Mouse (Mus musculus) midbrain, embryonic 14.5 days (tissue): ENCODE data around the gene Lsm4. TPM values are rescaled to one million over a fixed set of nuclear protein-coding genes. Genes with fewer than 3 reads are reported as not detected.

Experiments used
- ATAC-seq: fragments of 200-750 bp; cut with Nextera tagmentation; 2 replicates; pipeline ENCODE4 v1.8.0; 2017; ENCODE audit warnings: moderate number of reproducible peaks, moderate library complexity; ENCODE audit not compliant: low FRiP score, low TSS enrichment
- DNase-seq: peaks from one replicate; pipeline ENCODE4 v3.0.0-alpha.2; 2015
- H3K27ac ChIP-seq: fragments of 300-500 bp; sonication (generic); replicated peaks from 2 replicates; pipeline ENCODE4 v1.5.1; 2014; ENCODE audit warnings: mild to moderate bottlenecking, low read depth, low read length, moderate library complexity
- H3K27me3 ChIP-seq: fragments of 300-500 bp; sonication (generic); 2 replicates; pipeline ENCODE4 v1.6.1; 2014; ENCODE audit warnings: low read length, control low read depth, mixed read lengths; ENCODE audit not compliant: control insufficient read depth, insufficient read depth
- H3K36me3 ChIP-seq: fragments of 300-500 bp; sonication (generic); 2 replicates; pipeline ENCODE4 v1.6.1; 2014; ENCODE audit warnings: low read length, control low read depth; ENCODE audit not compliant: control insufficient read depth, insufficient read depth
- H3K4me1 ChIP-seq: fragments of 300-500 bp; sonication (generic); 2 replicates; pipeline ENCODE4 v1.6.1; 2014; ENCODE audit warnings: mild to moderate bottlenecking, antibody characterized with exemption, low read length, control low read depth; ENCODE audit not compliant: control insufficient read depth, insufficient read depth
- H3K4me2 ChIP-seq: fragments of 300-500 bp; sonication (generic); 2 replicates; pipeline ENCODE4 v1.6.1; 2014; ENCODE audit warnings: mild to moderate bottlenecking, low read length, moderate library complexity
- H3K4me3 ChIP-seq: fragments of 300-500 bp; sonication (generic); replicated peaks from 2 replicates; pipeline ENCODE4 v1.5.1; 2014; ENCODE audit warnings: low read depth, low read length
- H3K9ac ChIP-seq: fragments of 300-500 bp; sonication (generic); replicated peaks from 2 replicates; pipeline ENCODE4 v1.6.1; 2014; ENCODE audit warnings: mild to moderate bottlenecking, low read length, moderate library complexity
- H3K9me3 ChIP-seq: fragments of 300-500 bp; sonication (generic); 2 replicates; pipeline ENCODE4 v1.6.1; 2016; ENCODE audit warnings: low read length, control low read depth, mixed read lengths; ENCODE audit not compliant: control insufficient read depth
- WGBS: fragments of 180-500 bp; shearing (Covaris S2); extraction: QIAGEN DNeasy Blood & Tissue Kit; methylation state at CpG from one replicate; pipeline ENCODE4 v1.1.7; 2014; 5-methylcytosine and 5-hydroxymethylcytosine counted together
- polyA plus RNA-seq: library from polyadenylated mRNA; unstranded; fragments of >200 nt; fragmentation: Nextera tagmentation; extraction: Ambion mirVana; gene quantifications from 2 replicates; pipeline ENCODE4 v1.2.1, GENCODE M21; 2014

Lsm4 gene
- polyA plus RNA-seq, 1 experiment from 2014 or later, result 175 TPM

DNA sequence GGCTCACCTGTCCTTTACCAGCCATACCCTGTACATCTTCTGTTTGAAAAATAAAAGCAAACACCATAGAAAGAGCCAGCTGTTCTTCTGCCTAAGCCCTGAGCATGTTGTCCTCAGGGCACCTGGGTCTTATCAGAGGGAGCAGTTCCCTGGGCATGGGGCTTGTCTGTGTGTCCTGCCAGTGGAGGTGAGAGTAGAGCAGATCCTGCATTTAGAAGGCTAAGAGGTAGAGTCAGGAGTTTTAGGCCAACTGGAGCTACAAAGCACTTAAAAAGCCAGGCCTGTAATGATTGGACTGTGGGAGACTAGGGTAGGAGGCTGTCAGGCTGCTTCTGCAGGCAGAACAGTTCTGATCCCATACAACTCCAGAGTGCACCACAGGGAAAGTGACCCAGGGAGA, 5.6 kb downstream of the Lsm4 start:
- Histone ChIP-seq H3K4me1 (peaks cover 12% of the 10 kb centered on the region), H3K9ac (no peak overlapping the region), H3K4me2 (no peak overlapping the region), H3K9me3 (no peaks in the 10 kb centered on the region), H3K27ac (no peak overlapping the region), H3K36me3 (peaks cover 23% of the 10 kb centered on the region), H3K4me3 (no peak overlapping the region), H3K27me3 (no peaks in the 10 kb centered on the region)
- DNase-seq (no peak), ATAC-seq (no peak)

DNA sequence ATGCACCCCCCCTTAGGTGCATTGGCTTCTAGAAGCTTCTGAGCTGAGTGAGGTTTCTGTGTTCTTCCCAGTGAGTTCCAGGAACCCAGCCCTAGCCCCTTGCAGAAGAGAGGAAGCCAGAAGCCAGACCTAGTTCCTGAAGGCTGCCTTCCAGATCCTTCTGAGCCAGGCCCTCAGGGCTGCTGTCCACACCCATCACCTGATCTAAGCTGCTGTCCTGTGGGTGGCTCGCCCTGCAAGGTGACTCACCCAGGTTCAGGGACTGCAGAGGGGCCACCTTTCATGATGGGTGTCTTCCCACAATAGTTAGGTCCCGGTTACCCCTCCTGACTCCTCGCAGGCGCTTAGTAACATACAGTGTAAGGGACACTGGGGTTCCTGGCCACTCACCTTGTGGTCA, 6.4 kb downstream of the Lsm4 start:
- Histone ChIP-seq H3K27me3 (no peaks in the 10 kb centered on the region), H3K9ac (no peak overlapping the region), H3K4me3 (no peak overlapping the region), H3K4me2 (no peak overlapping the region), H3K4me1 (peaks cover 8% of the 10 kb centered on the region), H3K36me3 (peaks cover 23% of the 10 kb centered on the region), H3K9me3 (no peaks in the 10 kb centered on the region), H3K27ac (no peak overlapping the region)
- DNase-seq, result no peak
- WGBS, result 89% methylated on average over 4 of the region's 4 CpGs
- ATAC-seq, result no peak

DNA sequence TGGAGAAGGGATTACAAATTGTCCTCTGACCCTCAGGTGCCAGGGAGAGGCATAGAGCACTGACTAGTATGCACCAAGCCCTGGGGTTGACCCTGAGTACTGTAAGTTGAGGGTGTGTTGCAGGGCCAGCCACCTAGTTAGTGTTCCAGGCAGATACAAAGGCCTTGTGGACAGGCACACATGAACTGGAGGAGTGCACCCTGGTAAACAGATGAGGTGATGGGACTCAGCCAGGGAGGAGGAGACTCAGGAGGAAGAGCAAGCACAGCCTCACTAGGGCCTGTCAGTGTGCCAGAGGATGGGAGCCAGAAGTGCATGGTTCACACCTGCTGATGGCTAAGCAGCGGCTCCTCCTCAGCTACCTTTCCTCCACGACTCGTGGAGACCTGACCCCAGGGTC, 7.0 kb downstream of the Lsm4 start:
- DNase-seq (no peak), ATAC-seq (no peak)
- no peak overlapping the region for H3K4me2 ChIP-seq
- no peaks in the 10 kb centered on the region for H3K9me3 ChIP-seq
- H3K27me3 ChIP-seq, result no peaks in the 10 kb centered on the region
- WGBS, result 89% methylated on average over 3 of the region's 3 CpGs
- no peak overlapping the region for H3K4me3 ChIP-seq
- H3K27ac ChIP-seq, result no peak overlapping the region
- H3K4me1 ChIP-seq, result 0 out of 2 replicates have a peak, but pooled peaks cover 4% of the 10 kb centered on the region
- no peak overlapping the region for H3K9ac ChIP-seq
- H3K36me3 ChIP-seq, result peaks cover 23% of the 10 kb centered on the region

DNA sequence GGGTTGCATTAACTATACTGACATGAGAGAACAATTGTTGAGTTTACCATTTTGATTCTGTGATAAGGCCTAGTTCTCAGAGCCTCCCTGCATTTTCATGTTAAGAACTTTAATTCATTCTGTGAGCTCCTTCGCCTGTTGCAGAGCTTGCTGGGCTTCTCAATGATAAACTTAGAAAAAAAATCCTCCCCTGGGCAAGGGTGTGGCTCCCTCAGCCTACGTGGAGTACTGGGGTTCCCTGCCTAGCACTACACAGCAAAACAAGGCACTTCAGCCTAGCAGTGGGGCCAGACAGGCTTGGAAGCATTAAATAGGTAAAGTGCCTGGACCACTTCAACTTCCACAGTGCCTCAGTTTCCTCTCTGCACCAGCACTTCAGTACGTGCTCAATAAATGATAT, 8.4 kb downstream of the Lsm4 start:
- ATAC-seq, result no peak
- WGBS, result 81% methylated on average over 3 of the region's 3 CpGs
- H3K27ac ChIP-seq, result no peak overlapping the region
- no peak overlapping the region for H3K9ac ChIP-seq
- no peaks in the 10 kb centered on the region for H3K27me3 ChIP-seq
- H3K9me3 ChIP-seq, result no peaks in the 10 kb centered on the region
- DNase-seq, result no peak
- 0 out of 2 replicates have a peak, but pooled peaks cover 4% of the 10 kb centered on the region for H3K4me1 ChIP-seq
- no peak overlapping the region for H3K4me2 ChIP-seq
- no peak overlapping the region for H3K4me3 ChIP-seq
- peaks cover 23% of the 10 kb centered on the region for H3K36me3 ChIP-seq

DNA sequence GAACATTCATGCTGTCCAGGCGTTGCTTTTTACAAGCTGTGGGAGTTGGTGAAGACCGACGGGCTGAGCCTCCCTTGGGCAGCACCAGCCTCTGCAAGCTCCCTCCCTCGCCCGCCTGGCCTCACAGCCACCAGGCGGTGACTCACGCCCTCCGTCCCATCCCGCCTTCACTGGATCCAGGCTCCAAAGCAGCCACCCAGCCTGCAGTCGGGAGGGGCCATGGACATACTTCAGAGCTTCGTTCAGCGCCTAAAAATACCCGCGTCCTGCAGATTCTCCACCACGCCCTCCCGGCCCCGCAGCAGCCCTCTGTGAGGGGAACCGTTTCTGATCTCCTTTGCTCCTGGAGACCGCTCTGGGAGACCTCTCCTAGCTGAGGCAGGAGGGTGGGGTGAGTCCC, 9.1 kb downstream of the Lsm4 start:
- H3K27ac ChIP-seq, result no peak overlapping the region
- ATAC-seq (no peak), DNase-seq (no peak)
- H3K36me3 ChIP-seq, result peaks cover 23% of the 10 kb centered on the region
- H3K4me2 ChIP-seq, result no peak overlapping the region
- H3K9me3 ChIP-seq, result no peaks in the 10 kb centered on the region
- 10% methylated on average over 19 of the region's 19 CpGs for WGBS
- H3K4me1 ChIP-seq, result 0 out of 2 replicates have a peak, but pooled peaks cover 4% of the 10 kb centered on the region
- H3K9ac ChIP-seq, result 0 out of 2 replicates have a peak overlapping the region, but pooled peaks have one; percentile 20
- no peak overlapping the region for H3K4me3 ChIP-seq
- H3K27me3 ChIP-seq, result no peaks in the 10 kb centered on the region

DNA sequence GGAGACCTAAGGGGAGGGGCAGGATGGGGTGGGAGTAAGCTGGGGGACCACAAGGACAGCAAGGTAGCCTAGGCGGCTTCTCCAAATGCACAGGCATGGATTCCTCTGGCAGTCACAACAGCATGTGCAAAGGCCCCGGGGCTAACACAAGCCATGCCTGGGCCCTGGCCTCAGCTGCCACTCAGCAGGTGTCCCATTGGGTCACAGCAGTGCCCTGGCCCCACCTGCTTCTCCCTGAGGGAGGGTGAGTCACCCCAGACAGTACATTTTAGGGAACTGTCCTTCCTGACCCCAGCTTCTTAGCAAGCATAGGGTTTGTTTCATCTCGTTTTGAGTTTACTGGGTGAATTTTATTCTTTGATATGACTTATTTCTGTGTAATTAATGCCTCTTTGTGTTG, 9.6 kb downstream of the Lsm4 start:
- no peaks in the 10 kb centered on the region for H3K9me3 ChIP-seq
- peaks cover 19% of the 10 kb centered on the region for H3K36me3 ChIP-seq
- WGBS, result 66% methylated on average over 3 of the region's 3 CpGs
- no peak for ATAC-seq
- H3K27me3 ChIP-seq, result no peaks in the 10 kb centered on the region
- H3K4me3 ChIP-seq, result no peak overlapping the region
- H3K27ac ChIP-seq, result no peak overlapping the region
- no peak for DNase-seq
- H3K9ac ChIP-seq, result no peak overlapping the region
- H3K4me1 ChIP-seq, result 0 out of 2 replicates have a peak, but pooled peaks cover 4% of the 10 kb centered on the region
- H3K4me2 ChIP-seq, result no peak overlapping the region

DNA sequence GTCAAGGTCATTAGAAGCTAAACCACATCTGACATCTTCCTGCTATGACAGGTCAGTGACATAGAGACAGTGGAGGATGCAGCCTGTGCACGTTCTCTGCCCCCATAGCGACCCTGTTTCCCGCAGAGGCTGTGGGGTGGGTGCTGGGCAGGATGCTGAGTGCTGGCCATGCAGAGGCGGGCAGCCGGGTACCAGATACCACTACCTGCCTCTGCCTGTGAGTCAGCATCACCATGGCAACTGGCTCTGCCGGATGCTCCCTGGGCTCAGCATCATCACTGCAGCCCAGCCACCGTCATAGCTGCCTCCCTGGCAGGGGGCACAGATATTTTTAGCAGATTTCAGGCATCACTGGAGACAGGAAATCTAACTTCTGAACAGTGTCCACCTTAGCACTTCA, 11.2 kb downstream of the Lsm4 start:
- Histone ChIP-seq H3K9me3 (no peaks in the 10 kb centered on the region), H3K4me3 (no peak overlapping the region), H3K36me3 (0 out of 2 replicates have a peak, but pooled peaks cover 3% of the 10 kb centered on the region), H3K27ac (0 out of 2 replicates have a peak overlapping the region, but pooled peaks have one; percentile 32), H3K4me1 (0 out of 2 replicates have a peak, but pooled peaks cover 4% of the 10 kb centered on the region), H3K27me3 (no peaks in the 10 kb centered on the region), H3K4me2 (no peak overlapping the region), H3K9ac (no peak overlapping the region; the same call in 1 of the 2 replicates)
- ATAC-seq (no peak), DNase-seq (peak; percentile 51)
- WGBS, result 32% methylated on average over 7 of the region's 7 CpGs

DNA sequence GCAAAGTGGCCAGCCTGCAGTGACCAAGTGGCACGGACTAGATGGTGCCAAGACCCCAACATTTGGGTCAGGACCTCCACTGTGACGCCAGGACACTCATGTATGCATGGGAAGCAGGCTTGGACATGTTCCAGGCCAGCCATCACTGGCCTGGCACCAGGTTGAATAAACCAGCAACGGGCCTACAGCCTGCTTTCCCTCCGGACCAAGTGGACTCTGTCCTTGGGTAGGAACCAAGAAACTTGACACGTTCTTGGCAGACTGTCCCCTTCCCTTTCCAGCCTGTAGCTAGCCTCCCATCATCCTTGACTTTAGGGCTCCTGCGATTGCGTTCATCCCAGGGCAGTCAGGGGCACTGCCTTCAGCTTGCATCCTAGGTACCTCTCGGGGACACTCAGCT, 14.5 kb downstream of the Lsm4 start:
- Histone ChIP-seq H3K36me3 (no peaks in the 10 kb centered on the region), H3K4me2 (no peak overlapping the region), H3K9ac (no peak overlapping the region), H3K4me1 (peaks cover 15% of the 10 kb centered on the region; the same call in 1 of the 2 replicates), H3K27me3 (no peaks in the 10 kb centered on the region), H3K27ac (no peak overlapping the region), H3K9me3 (no peaks in the 10 kb centered on the region), H3K4me3 (no peak overlapping the region)
- 90% methylated on average over 8 of the region's 8 CpGs for WGBS
- DNase-seq (no peak), ATAC-seq (no peak)

DNA sequence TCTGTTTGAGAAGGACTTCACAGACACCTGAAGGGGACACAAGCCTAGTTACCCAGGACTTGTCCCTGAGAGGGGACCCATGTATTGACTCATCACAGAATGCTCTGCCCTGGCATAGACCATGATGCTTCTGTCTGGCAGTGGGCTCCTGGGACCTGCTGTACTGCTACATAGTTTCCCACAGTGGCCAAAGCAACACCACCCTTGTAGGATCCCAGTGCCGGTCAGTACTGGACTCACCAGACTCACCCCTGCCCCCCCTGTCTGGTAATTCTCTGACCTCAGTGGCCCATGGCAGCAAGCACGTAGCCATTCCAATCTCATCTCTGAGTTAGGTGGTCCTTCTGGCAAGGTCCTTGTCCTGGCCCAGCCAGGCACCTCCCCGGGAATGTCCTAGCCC, 15.1 kb downstream of the Lsm4 start:
- H3K4me3 ChIP-seq, result no peak overlapping the region
- H3K4me2 ChIP-seq, result no peak overlapping the region
- no peaks in the 10 kb centered on the region for H3K9me3 ChIP-seq
- DNase-seq, result no peak
- H3K36me3 ChIP-seq, result no peaks in the 10 kb centered on the region
- 90% methylated on average over 3 of the region's 3 CpGs for WGBS
- H3K9ac ChIP-seq, result no peak overlapping the region
- no peaks in the 10 kb centered on the region for H3K27me3 ChIP-seq
- ATAC-seq, result no peak
- no peak overlapping the region for H3K27ac ChIP-seq
- peaks cover 15% of the 10 kb centered on the region; the same call in 1 of the 2 replicates for H3K4me1 ChIP-seq
